Mouse (Mus musculus) brain, embryonic 14.5 days (tissue): ENCODE measurements at regions not wholly inside any gene's neighbourhood (a gene's known extent, or its start where the extent isn't known, plus 50 kb on each side); places are given as distances from the start of the nearest gene placed in this dataset.

Source experiments
- CTCF ChIP-seq: fragments of 200-500 bp; IDR thresholded peaks from 2 replicates; pipeline ENCODE4 v1.5.1; 2012; ENCODE audit warnings: inconsistent platforms, mild to moderate bottlenecking, moderate library complexity, borderline replicate concordance; ENCODE audit not compliant: insufficient read depth, insufficient read length; ENCODE audit errors: extremely low read depth
- POLR2A ChIP-seq: fragments of 200-500 bp; IDR thresholded peaks from 2 replicates; pipeline ENCODE4 v1.6.1; 2012; ENCODE audit warnings: mild to moderate bottlenecking, inconsistent platforms, borderline replicate concordance; ENCODE audit not compliant: poor library complexity, insufficient read depth, insufficient read length, severe bottlenecking; ENCODE audit errors: extremely low read depth

GRCm38 (mm10) chr9:4975073-4975472, 179.0 kb upstream of the Gria4 start:
- TF ChIP-seq CTCF (no peak), POLR2A (no peak)
